Mouse (Mus musculus) urinary bladder, adult 2 months (tissue): Measurements from ENCODE around the gene Aph1c. TPM values are rescaled to one million over a fixed set of nuclear protein-coding genes. Genes with fewer than 3 reads are reported as not detected.
"Not testable (repeated sequence)": the region's sequence is repeated elsewhere in the genome, so short reads cannot be mapped to it uniquely, and the experiment has no call there.

ENCODE experiments used
- DNase-seq: peaks from one replicate; pipeline ENCODE4 v3.0.0; 2022; ENCODE audit warnings: low spot score
- polyA plus RNA-seq: library from polyadenylated mRNA; depleted of rRNA; stranded (reverse); fragments of >200 nt; gene quantifications from 2 replicates; pipeline ENCODE4 v1.2.3, GENCODE M21; 2012; rRNA removed

The Aph1c gene
- polyA plus RNA-seq, 1 experiment, result 3.7 TPM

DNA sequence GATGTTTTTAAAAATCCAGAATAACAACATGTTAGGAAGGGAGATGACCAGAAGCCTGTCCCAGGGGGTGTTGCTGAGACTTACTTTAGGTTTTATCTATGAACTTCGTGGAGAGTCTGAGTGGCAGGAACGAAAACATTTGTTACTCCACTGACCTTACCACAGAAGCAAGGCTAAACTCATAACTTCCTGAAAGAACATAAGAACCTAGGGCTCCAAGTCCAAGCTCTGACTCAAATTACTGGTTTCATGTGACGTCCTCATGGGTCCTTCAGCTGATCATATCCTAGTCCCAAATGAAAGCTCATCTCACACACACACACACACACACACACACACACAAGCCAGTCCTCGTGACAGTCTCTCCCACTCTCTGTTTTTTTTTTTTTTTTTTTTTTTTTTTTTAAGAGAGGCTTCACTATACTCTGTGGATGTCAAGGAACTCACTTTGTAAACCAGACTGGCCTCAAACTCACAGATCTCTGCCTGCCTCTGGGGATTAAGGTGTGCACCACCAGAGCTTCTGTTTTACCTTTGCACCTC, 2.1 kb downstream of the Aph1c start:
- no peak for DNase-seq

DNA sequence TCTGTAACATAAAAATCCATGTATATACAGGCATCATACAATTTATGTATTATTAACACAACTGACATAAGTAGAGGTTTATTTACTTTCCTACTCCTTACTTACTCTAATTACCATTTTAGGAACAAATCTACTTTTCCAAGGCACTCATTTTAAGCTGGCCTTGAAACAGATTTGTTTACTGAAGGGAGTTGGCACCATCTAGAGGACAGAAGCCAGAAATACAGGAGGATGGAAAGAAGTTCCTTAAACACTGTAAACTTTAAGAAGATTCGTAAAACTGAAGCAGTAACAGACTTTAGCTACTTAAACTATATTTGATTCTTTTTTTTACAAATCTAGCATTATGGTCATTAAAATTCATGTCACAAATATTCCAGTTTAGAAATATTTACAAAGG, 8.5 kb downstream of the Aph1c start:
- no peak for DNase-seq

- not testable (repeated sequence) for DNase-seq
These were observed 12.3 kb downstream of the Aph1c start for GRCm38 (mm10) chr9:66822255-66822654.

GRCm38 (mm10) chr9:66820996-66821395, 13.5 kb downstream of the Aph1c start:
- no peak for DNase-seq

GRCm38 (mm10) chr9:66813392-66813791, 21.1 kb downstream of the Aph1c start:
- DNase-seq, result no peak

- DNase-seq, result not testable (repeated sequence)
These were observed 28.6 kb downstream of the Aph1c start for GRCm38 (mm10) chr9:66805951-66806350.

DNA sequence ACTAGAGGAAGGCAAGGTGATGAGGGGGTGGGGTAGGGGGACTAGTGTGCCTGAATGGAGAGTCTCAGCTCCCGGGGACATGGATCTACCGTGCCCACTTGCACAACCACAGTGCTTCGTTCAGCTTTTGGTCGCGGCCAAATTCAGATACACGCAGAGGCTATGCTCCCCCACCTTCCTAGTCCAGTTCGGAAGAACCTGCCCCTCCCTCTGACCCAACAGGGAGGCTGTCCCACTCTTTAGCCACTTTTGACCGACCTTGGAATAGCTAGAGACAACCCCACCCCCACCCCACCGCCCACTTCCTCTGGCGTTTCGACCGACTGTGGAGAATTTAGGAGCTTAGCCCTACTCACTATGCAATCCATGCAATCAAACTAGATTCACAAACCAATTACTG, 32.6 kb downstream of the Aph1c start:
- no peak for DNase-seq

GRCm38 (mm10) chr9:66796739-66797138, 37.8 kb downstream of the Aph1c start, which contains the start of gene Gm10647:
TSS of gene Gm10647 (plus strand) at chr9:66797039.
- no peak for DNase-seq

DNA sequence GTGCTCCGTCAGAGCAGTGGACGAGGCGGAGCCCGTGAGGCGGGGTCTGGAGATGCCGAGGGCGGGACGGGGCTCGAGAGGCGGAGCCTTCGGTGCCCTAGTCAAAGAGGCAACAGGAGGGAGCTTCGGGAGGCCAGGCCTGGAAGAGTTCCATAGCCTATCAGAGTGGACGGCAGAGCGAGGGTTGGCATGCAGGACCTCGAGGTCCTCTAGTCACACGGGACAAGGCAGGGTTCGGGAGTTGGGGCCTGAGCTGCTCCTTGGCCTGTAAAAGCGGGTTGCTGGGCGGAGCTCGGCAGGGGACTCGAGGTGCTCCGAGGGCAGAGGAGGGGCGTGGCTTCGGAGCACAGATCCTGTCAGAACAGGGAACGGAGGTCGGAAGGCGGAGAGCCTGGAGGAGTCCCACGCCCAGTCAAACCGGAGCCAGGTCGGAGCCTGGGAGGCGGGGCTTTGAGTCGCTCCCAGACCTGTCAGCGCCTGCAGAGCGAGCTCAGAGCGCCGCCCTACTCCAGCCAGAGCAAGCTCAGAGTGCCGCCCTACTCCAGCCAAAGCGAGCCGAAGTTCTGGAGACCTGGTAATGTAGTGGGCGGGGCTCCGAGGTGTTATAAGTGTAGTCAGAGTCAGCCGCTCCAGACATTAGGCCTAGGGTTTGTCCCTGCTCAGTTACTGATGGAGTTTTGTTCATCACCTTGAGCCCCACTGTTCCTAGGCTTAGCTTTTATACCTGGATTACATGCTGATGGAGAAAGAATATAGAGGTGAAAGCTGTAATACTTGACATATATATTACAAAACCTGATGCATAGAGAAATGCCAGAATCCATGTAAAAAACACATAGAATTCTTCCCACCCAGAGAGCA, 38.8 kb downstream of the Aph1c start, which contains the start of gene Aph1b:
TSS of gene Aph1b (minus strand) at position 27 of the 861 bp plus-strand sequence.
- peak; percentile 90 for DNase-seq

- DNase-seq, result no peak
These were observed 39.7 kb downstream of the Aph1c start for GRCm38 (mm10) chr9:66794629-66795463.

GRCm38 (mm10) chr9:66787821-66788220, 46.7 kb downstream of the Aph1c start:
- no peak for DNase-seq

DNA sequence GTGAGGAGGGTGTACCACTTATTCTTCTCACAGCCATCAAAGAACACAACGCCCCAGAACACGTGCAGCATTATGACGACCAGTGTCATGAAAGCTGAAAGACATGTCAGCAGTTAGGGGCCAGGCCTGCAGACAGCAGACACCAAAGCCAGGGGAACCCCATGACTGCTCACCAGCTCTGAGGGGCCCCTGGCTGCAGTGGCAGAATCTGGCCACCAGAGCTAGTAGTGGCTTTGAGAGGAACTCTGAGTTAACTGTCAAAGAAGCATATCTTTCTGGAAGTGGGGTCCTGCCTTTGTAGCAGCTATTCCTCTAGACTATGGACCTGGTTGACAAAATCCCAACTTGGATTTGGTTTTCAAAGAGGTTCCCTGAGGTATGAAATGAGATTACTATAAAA, 50.0 kb downstream of the Aph1c start:
- not testable (repeated sequence) for DNase-seq

DNA sequence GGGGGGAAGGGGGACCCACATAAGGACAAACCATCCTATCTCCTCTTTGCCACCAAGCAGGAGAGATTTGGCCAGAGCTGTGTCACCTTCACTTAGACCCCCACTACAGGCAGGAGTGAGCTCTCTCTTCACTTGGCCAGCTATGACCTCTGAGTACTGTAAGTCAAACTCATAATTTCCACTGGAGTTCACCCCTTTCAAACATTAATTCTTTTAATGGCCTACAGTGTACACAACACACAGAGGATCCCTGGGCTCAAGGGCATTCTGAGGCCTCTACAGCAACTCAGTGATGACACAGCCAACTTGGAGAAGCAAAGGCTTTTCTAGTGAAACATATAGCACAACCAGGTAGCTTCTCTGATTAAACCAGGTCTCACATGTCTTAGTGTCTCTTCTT, 63.8 kb downstream of the Aph1c start:
- DNase-seq, result no peak

- DNase-seq, result no peak
These were observed 65.3 kb downstream of the Aph1c start for GRCm38 (mm10) chr9:66769275-66769674.

GRCm38 (mm10) chr9:66768721-66769120, 65.8 kb downstream of the Aph1c start:
- DNase-seq, result no peak

Other genes starting within 250 kb of the Aph1c start
- gene Usp3, start 241.6 kb downstream of the Aph1c start, polyA plus RNA-seq, result 39.3 and 40.1 TPM in 2 replicates
- 1.0 TPM in 2 replicates for gene Car12, start 121.0 kb downstream of the Aph1c start, polyA plus RNA-seq
- 8.2 and 8.8 TPM in 2 replicates for gene Aph1b, start 39.2 kb downstream of the Aph1c start, polyA plus RNA-seq
- 0.36 and 0.37 TPM in 2 replicates for gene Gm10647, start 37.7 kb downstream of the Aph1c start, polyA plus RNA-seq
- 18.9 and 20.1 TPM in 2 replicates for gene Rab8b, start 85.0 kb upstream of the Aph1c start, polyA plus RNA-seq
- 270 and 343 TPM in 2 replicates for gene Rps27l, start 111.4 kb upstream of the Aph1c start, polyA plus RNA-seq
- 15.0 and 17.1 TPM in 2 replicates for gene Lactb, start 140.8 kb upstream of the Aph1c start, polyA plus RNA-seq
- 5,954 and 6,025 TPM in 2 replicates for gene Tpm1, start 214.7 kb upstream of the Aph1c start, polyA plus RNA-seq